Mouse (Mus musculus): ENCODE data around the gene Lrp6.

The Lrp6 gene

DNA sequence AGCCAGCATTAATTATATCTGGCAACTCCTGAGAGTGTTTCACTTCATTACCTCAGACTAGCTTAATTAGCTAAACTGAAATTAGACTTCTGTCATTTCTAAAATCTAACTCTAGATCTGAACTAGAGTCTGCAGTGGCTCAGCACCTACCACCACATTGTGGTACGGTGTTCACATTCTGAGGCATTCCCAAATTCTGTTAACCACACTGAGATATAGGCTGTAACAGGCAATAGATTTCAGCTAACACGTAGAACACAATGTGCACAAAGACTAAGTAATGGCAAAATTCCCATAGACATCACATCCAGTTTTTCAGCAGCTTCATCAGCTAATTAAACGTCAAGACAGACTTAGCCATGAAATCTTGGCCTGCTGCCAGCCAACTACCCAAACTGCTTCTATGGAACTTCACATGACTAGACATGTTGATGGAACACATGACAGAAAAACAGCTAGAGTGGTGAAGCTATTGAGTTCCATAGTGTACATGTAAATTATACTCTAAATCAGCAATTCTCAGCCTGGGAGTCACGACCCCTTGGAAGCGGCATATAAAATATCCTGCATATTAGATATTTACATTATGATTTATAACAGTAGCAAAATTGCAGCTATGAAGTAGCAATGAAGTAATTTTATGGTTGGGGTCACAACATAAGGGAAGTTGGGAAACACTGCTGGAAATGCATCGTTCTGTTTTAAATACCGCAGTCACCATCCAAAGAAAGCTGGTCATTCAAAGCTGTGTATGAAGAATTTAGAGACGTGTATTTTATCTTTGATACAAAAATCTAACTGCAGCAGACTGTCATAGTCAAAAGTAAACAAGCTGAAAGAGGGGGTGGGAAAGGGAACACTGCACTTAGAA lies 71.7 kb downstream of the Lrp6 start:
- no peak for DNase-seq (ENCODE audit: low read depth)

GRCm38 (mm10) chr6:134489637-134490036 lies 77.1 kb downstream of the Lrp6 start:
- DNase-seq (ENCODE audit: low read depth) = no peak

DNA sequence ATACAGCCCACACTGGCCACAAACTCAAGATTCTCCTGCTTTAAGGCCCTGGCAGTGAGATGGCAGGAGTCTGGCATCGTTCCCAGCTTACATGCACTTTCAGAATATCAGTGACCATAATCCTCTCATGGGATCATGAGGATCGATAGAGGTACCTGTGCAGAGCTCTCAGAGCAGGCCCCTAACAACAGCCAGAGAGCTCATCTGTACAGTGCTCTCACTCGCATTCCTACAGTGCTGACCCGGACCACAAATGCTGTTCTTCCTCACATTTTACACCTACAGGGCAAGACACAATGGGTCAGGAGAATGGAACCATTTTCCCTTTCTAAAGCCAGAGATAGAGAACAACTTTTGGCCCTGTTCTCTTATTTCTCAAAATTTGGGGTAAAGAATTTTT lies 77.6 kb downstream of the Lrp6 start:
- DNase-seq (ENCODE audit: low read depth) = no peak

DNA sequence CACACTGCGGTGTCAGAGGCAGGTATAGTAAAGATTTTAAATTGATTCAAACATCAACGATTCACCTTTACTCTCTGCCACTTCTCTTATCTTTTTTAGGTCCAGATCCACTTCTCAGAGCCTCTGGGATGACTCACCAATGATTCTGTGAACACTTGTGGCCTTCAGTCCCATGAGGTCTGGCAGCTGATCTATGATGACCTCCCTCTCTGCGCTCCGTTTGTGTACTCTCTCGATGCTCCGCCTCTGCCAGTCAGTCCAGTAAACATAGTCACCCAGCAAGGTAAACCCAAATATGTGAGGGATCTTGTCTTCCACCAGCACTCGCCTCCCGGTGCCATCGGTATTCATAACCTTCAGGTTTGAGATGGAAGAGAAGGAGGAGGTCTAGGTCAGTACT lies 80.4 kb downstream of the Lrp6 start:
- DNase-seq (ENCODE audit: low read depth) = no peak

GRCm38 (mm10) chr6:134479481-134479880 lies 87.3 kb downstream of the Lrp6 start:
- DNase-seq (ENCODE audit: low read depth) = no peak

- no peak for DNase-seq (ENCODE audit: low read depth)
Measured at GRCm38 (mm10) chr6:134473143-134473561, 93.6 kb downstream of the Lrp6 start.

DNA sequence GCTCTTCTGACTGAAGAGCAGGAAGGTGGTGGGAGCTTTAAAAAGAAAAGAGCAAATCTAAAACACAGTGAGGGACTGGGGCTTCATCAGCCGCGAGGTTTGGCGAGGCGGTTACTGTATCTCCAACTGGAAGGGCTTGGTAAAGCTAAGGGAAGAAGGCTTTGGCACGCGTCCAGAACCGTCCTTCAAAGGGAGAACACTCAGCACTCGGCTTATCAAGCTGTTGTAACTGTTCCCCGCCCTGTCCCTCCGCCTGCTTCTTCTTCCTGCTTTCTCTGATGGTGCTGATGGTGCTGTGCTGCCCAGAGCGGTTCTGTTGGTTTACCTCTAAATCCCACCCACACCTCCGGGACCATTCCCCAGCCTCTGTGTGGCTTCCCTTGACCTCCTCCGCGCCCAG lies 95.9 kb downstream of the Lrp6 start:
- DNase-seq (ENCODE audit: low read depth) = no peak

GRCm38 (mm10) chr6:134469297-134469696 lies 97.5 kb downstream of the Lrp6 start:
- DNase-seq (ENCODE audit: low read depth) = no peak

- no peak for DNase-seq (ENCODE audit: low read depth)
Measured at GRCm38 (mm10) chr6:134466671-134467229, 100.0 kb downstream of the Lrp6 start.

DNA sequence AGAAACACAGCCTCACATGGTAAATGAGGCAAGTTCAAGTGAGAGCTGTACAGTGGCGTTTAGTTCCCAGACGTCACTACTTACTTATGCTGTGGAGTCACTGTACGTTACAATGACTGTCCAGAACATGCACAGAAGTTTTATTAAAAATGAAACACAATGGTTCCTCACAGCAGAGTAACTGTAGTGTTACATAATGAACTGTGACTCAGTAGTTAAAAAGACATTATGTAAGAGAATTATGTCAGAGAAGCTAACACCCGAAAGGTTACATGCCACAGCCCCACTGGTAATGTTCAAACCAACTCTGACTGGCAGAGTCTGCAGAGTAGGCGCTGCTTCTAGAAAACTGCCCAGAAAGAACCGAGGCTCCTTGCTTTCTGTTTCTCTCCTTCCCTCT lies 105.6 kb downstream of the Lrp6 start:
- no peak for DNase-seq (ENCODE audit: low read depth)

- no peak for DNase-seq (ENCODE audit: low read depth)
Measured at GRCm38 (mm10) chr6:134458376-134458775, 108.4 kb downstream of the Lrp6 start.

DNA sequence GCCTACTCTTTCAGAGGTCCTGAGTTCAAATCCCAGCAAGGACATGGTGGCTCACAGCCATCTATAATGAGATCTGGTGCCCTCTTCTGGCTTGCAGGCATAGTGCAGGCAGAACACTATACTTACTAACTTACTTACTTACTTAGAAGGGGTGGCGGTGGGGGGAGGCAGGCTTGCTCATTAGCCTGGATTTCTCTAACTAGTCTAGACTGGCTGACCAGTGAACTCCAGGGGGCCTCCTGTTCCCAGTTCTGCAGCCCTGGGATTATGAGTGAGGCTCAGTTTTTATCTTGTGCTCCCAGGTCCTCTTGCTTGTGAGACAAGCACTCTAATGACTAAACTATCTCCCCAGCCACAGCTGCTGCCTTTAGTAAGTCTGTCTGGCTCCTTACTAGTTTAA lies 112.7 kb downstream of the Lrp6 start:
- DNase-seq (ENCODE audit: low read depth) = no peak

DNA sequence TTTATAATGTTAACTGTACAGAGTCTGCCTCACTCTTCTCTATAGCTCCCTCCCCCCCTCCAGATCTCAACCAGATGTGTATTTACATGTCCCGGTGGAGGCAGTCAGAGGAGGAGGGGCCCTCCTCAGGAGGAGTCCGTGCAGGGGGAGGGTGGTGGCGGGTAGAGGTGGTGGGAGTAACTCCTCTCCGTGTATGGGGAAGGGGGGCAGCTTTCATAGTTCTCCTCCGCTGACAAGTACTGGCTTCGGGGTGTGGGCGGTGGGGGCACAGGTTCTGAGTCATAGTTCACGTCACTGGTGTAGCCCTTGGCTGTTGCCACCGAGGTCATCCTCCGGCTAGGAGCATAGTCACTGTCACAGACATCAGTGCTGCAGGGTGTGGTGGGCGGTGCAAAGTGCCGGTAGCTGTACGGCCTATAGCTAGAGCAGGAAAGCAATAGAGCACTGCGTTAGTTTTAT lies 116.1 kb downstream of the Lrp6 start:
- no peak for DNase-seq (ENCODE audit: low read depth)

DNA sequence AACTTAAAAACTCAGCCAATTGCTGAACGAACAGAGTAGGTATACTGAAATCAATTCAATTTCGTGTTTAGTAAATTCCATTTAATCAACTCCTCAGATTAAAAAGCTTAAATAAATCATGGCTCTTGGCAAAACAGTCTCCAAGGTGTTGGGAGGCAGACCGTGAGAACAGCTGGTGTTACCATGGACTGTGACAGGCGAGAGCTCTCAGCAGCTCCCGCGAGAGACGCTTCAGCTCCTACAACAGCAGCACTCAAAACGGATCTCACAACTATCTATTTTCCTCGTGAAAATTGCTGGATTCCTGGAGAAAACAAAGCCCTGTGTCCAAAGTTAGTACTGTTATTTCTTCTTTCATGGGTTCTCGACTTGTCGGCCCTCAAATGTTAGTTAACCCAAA lies 116.8 kb downstream of the Lrp6 start:
- DNase-seq (ENCODE audit: low read depth) = no peak

- no peak for DNase-seq (ENCODE audit: low read depth)
Measured at GRCm38 (mm10) chr6:134448451-134448850, 118.3 kb downstream of the Lrp6 start.

- DNase-seq (ENCODE audit: low read depth) = no peak
Measured at GRCm38 (mm10) chr6:134443925-134444324, 122.8 kb downstream of the Lrp6 start.

- no peak for DNase-seq (ENCODE audit: low read depth)
Measured at GRCm38 (mm10) chr6:134443198-134443904, 123.4 kb downstream of the Lrp6 start.

GRCm38 (mm10) chr6:134442219-134442618 lies 124.5 kb downstream of the Lrp6 start:
- no peak for DNase-seq (ENCODE audit: low read depth)

GRCm38 (mm10) chr6:134441716-134442115 lies 125.0 kb downstream of the Lrp6 start:
- no peak for DNase-seq (ENCODE audit: low read depth)

- DNase-seq (ENCODE audit: low read depth) = no peak
Measured at GRCm38 (mm10) chr6:134440023-134440422, 126.7 kb downstream of the Lrp6 start.

DNA sequence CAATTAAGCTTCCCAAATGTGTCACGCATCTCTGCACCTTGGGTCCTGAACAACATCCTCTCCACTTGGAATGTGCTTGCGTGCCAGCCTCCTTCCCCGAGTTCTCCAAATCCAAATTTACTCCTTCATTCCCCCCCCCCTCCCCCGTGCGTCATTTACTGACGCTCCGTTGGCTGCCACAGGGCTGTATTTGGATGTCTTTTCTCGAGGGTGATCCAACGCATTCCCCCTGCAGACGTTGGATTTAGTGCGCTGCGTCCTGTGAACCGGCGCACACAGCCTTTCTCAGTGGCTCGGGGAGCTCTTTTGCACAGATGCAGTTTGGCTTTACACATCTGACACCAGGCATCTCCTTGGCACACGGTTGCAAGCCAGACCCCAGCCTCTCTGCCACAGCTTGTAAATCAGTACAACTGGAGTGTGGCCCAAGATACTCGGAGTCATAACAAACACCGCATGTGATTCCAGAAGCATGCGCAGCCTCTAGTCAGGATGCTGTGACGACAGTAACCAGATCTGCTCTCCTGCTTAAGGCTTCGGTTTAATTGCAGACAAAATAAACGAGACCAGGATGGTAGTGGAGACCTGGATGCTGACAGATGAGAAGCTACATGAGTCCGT lies 127.3 kb downstream of the Lrp6 start:
- no peak for DNase-seq (ENCODE audit: low read depth)

DNA sequence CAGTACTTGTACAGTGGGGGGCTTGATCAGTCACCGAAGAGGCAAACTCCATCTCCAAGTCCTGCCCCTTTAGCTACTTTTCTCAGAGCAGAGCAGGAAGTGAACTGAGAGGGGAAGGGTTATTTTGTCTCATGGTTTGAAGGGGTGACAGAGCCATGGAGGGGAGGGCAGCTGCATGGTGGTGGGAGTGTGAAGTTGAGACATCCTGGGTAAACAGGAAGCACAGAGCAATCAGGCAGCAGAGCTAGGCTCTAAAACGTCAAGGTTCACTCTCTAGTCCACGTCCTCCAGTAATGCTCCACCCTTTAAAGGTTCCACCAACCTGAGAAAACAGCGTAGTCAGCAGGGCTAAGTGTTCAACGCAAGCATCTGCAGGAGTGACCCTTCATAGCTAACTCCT lies 129.8 kb downstream of the Lrp6 start:
- no peak for DNase-seq (ENCODE audit: low read depth)
